Mouse (Mus musculus) c-Kit-positive CD71-negative TER-119-negative erythroid progenitor cells, embryonic 14.5 days (primary cell): Measurements from ENCODE around the gene Scn8a.

ENCODE experiments used
- DNase-seq: peaks from one replicate; pipeline ENCODE4 v3.0.0-alpha.2; 2013; ENCODE audit warnings: low read depth

Gene Scn8a

DNA sequence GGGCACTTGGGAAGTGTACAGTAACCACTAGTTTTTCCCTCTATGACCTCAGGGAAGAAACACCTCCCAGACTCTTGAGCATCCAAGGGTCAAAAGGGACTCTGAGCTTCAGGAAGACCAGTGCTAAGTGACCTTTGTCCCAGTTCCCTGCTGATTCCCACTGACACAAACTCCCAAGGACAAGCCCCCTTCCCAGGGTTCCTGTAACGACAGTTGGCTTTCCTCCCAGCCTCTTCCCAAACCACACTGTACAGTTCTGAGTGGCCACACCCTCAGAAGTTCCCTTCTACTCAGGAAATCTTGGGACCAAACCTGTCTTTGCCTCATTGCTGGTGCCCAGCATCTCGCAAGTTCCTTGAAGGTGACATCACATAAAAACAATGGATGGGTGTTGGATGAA, 203.1 kb downstream of the Scn8a start:
- DNase-seq, result no peak

DNA sequence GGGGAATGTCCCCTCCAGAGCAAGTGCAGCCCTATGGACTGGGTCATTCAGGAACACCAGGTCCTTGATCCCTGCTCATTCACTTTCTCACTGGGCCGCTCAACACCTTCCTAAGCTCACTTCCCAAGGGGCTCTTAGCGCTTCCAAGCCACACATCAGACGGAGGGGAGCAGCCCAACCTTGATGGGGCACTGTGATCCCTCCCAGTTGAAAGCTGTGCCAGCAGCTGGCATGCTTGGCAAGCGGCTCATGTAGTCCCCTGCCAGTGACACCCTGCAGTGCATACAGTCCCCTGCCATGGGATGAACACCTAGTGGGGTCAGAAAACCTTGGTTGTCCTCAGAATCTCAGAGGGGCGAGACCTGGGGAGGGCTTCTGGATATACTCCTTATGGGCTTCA, 204.4 kb downstream of the Scn8a start:
- DNase-seq, result no peak

DNA sequence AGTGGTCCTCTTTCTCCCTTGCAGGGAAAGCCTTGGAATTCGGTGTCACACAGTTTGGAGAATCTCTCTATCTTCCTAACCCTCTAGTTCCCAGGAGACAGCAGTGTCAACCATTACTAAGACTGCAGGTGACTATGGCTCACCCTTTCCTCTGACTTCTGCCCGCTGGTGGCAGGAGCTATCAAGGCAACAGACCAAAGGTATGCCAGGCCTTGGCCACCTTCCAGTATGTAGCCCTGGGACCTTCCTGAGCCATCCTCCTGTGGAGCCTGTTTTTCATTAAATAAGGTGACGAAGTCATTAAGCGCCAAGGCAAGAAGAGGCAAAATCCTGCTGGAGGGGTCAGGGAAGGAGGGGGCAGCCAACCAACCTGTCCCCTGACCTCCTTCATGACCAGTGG, 205.5 kb downstream of the Scn8a start:
- DNase-seq, result no peak

DNA sequence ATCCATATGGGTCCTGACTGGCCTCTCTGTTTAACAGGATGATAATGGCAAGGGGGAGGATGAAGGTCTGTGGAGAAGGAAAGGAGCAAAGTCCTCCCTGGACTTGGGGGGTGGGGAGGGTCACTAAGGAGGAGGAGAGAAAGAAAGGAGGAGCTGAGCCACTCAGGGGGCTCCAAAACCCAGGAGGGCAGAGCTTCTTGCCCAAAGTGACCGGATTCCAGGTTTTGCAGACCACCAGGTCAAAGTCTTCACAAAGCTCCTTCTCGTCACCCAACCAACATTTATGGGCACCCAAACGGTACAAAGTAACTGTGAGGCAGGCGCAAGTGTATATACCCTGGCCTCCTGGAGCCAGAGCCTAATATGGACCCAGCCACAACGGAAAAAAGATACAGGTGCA, 206.0 kb downstream of the Scn8a start:
- DNase-seq, result no peak

DNA sequence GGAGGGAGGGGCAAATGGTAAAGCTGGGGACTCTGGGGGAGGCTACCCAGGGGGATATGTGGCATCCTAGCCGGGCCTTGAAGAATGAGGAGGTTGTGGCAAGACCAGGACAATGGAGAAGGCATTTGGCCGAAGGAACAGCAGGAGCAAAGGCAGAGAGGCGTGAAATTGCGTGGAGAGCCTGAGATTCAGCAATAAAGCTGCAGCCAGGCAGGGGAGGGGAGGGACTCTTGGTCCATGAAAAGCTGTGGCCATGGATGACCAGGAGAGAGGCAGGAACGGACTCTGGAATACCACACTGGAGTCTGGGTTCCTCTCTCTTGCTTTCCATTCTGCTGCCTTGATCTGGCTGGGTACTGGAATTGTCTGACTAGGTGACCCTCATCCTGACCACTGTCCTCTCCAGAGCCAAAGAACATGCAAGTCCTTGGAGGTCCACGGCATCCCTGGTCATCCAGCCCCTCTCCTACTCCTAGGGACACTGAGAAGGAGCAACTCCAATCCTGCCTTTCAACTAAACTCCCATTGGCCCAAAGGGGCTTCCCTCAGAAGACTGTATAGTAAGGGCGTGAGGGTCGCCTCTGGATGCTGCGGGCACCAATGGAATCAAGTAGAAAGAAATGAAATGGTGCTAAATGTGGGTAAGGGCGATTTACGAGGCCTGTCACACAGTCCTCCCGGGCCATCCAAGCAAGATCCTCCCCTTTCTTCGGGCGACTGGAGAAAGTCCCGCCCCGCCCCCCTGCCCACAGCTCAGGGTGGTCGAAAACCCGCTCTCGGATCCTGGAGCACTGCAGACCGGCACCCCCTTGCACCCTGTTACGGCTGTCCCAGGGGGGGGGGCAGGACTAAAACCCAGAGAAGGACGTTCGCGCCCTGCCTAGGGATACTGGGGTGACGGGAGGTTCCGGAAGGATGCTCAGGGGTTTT, 206.7 kb downstream of the Scn8a start:
- DNase-seq, result no peak

DNA sequence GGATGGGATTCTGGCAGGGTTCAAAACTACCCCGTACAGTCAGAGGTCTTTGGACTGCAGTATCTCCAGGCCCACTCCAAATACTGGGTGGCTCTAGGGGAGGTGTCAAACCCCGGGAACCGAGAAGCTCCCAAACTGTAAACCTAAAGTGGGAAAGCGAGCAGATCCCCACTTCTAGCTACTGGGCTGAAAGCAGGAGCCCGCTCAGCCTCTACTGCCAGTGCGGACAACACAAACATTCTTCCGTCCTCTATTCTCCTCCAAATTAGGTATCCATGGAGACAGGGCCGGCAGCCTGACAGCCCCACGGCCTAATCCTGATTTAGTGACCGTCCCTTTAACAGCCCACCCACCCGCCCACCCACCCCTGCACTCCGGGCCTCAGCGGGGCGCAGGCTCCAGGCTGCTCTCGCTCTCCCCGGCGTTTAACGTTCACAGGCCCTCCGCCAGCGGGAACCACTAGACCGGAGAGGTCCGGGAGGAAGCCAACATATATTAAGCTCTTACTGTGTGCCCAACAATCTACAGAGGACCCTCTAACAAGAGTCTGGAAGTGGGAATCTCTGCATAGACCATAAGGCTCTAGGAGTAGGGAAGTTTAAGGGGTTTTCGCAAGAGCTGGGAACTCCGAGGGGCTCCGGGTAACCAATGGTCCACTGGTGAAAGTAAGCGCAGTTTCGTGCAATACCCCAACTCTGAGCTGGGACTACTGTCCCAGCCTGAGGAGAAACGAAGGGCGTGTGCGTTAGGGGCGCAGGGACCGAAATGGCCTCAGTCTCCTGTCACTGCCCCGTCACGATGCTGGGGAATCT, 207.5 kb downstream of the Scn8a start:
- no peak for DNase-seq

DNA sequence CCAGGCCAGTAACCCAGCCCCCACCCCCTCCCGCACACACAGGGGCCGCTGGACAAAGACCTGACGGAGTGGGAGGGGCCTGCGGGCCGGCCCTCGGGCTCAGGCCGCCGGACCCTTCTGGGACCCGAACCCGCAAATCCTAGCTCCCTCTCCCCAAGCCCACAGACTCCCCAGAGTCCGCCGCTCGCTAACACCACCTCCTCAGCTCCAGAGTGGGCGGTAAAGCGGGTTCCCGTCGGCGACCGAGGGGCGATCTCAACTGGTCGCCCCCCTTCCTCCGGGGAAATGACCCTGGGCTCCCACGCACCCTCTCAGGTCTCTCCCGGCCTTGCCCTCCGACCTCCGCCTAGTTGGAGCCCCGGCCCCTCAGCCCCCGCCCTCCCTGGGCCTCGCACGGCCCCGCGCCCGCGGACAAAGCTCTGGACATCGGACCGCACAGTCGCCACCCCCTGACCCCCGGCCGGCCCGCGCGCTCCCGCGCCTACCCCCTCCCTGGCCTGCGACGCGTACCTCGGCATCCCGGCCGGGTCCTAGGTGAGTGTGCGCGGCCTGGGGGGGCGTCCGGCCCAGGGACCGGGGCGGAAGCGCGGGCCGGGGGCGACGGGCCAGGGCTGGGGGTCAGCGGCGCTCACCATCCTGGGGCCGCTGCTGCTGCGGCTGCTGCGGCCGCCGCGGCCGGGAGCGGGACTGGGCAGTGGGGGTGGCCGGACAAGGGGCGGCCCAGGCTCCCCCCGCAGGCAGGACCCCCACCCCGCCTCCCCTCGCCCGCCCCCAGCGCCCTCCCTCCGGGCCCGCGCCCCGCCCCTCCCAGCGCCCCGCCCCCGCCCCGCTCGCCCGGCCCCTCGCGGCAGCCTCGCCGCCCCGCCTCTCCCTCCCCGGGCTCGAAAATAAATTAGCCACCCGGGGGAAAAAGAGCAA, 208.4 kb downstream of the Scn8a start, which contains the start of gene Fignl2:
Gene Fignl2, minus strand, starts transcription at position 755 of the 918 bp plus-strand sequence.
- no peak for DNase-seq

DNA sequence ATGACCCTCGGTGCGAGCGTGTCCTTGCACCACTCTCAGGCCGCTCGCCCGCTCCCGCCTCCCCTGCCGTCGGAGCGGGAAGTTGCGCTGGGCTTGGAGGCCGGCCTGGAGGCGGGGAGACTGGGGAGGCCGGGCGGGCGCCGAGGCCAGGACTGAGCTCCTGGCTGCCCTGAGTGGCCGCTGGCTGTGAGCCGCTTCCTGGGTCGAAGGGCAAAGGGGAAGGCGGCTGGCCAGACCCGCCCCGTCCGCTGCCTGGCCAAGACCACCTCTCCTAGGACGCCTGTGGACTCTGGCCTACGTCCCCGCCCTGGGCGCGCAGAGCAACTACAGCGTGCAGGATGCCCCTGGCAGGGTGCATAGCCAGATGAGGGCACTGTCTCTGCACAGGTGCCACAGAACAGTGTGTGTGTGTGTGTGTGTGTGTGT, 209.1 kb downstream of the Scn8a start:
- DNase-seq, result no peak

DNA sequence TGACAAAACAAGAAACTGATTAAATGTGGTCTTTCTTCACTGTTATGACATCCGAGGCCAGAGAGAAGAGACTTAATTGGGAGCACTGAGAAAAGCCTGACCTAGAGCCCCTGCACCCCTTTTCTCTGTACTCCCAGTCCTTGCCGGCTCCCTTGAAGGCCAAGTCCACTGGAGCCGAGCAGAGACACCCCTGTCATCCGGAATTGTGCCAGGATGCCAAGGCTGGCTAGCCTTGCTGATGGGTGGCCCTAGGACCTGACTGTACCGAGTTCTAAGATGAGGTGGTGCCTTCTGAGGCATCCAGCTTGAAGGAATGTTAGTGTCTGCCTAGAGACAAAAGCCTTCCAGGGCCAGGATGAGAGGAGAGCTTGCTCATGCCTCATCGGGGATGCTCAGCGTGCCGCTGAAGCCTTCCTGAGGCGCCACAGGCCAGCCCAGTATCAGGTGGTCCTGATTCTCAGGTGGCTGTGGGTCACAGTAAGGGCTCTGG, 210.4 kb downstream of the Scn8a start:
- no peak for DNase-seq

DNA sequence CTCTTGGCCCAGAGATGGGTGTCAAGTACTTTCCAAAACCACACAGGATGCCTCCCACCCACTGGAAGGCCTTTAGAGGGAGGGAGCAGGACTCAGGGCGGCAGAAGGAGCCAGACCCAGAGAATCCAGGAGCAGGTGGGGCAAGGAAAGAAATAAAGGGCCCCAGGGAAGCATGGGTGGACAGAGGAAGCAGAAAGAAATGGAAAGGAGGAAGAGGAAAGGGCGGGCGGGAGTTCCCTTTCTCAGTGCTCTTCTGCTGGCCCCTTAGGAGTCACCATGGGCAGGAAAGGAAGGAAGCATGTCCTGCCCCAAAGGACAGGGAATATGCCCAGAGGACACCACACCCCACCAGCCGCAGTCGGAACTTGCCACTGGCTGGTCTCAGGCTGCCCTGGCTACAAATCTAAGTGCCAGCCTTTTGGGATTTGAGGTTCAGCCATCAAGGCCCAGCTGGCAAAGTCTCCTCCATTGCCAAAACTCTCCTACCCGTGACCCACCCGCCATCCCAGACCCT, 211.4 kb downstream of the Scn8a start:
- no peak for DNase-seq

DNA sequence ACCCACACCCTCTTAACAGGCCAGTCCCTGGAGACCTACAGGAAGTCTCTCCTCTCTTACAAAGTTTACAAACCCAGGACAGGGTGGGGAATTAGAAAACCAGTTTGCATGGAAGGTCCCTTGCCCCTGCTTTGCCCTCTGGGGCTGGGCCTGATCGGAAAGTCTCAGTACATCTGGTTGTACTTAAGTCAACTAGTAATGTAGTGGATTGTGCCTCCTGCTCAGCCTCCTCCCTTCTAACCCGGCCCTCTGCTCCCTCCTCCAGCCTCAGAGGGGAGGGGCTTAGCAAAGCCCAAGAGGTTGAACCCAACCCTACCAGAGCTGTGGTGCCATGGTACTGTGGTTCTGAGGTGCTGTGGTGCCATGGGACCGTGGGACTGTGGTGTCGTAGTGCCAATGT, 212.6 kb downstream of the Scn8a start:
- no peak for DNase-seq

DNA sequence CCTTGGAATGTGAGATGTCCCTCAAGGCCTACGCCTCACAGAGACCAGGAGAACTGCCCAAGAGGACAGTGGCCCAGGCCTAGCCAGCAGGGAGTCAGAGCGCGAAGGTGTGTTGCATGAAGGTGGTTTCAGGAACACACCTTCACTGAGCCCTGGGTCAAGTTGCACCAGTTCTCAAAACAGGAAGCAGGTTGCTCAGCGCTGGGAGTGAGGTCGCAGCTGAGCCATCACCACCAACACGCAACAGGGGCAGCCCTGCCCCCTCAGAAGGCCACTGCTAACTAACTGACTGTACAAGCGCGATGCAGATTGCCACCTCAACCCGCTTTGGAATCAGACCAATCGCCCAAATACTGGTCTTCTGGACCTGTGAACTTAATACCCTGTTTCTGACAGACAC, 214.8 kb downstream of the Scn8a start:
- DNase-seq, result no peak

DNA sequence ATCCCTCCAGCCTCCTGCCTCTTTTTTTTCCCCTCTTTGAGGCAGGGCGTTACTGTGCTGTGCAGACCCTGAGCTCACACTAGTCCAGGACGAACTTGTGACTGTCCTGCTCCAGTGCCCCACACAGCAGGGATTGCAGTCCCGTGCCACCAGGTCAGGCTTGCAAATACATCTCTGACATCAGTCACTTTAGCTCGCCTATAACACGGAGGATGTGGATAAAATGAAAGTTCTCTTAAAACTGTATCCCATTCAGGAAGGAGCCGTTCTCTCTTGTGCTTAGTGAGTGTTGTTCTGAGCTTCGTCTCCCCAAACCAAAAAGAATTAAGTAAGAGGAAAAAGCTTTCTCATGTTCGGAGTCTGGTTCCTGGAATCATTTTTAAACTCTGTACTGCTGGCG, 216.8 kb downstream of the Scn8a start:
- DNase-seq, result no peak

DNA sequence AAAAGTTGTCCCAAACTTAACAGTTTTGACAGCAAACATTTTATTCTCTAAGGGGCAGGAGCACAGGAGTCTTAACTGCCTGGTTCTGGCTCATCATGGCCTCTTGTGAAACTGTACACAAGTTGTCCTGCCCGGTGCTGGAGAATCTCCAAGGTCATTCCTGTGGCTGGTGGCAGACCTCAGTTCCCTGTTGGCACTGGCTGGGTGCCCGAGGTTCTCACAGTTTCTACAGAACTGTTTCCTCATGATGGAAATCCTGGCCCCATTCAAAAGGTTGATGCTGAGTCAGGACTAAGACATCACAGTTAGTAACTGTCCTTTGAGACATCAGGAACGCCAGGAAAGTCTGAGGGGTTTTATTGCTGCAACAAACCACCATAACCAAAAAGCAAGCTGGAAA, 217.3 kb downstream of the Scn8a start:
- DNase-seq, result no peak

DNA sequence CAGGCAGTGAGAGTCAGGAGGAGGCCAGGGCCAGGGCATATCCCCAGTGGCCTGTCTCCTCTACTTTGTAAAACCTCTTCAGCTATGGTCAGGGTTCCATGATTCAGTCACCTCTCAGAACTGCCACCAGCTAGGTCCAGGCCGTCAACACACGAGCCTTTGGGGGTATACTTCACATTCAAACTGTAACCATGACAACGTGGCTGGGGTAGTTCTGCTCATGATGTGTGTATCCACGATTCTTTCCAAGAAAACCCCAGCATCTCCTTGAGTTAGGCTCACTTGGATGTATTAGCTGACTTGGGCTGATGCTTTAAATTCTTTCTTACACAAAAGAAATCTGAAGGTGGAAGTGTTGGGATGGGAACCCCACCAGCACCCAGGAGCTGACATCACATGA, 218.6 kb downstream of the Scn8a start:
- no peak for DNase-seq

DNA sequence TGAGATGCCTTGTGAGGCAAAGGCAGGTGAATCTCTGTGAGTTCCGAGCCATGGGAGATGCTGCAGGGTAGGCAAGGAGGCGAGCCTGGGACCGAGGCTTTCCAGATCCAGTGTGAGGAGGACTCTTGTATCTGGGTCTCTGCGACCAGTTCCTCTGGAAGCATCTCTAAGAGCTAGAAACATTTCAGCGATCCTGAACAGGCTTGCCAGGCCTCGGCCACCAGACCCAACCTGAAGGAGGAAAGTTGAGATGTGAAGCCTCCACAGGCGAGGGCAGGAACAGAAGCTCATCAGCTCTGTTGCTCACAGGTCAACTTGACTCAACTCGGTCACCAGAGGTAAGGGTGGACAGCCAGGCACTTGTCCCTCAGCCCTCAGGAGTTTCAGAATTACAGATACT, 221.9 kb downstream of the Scn8a start:
- no peak for DNase-seq

DNA sequence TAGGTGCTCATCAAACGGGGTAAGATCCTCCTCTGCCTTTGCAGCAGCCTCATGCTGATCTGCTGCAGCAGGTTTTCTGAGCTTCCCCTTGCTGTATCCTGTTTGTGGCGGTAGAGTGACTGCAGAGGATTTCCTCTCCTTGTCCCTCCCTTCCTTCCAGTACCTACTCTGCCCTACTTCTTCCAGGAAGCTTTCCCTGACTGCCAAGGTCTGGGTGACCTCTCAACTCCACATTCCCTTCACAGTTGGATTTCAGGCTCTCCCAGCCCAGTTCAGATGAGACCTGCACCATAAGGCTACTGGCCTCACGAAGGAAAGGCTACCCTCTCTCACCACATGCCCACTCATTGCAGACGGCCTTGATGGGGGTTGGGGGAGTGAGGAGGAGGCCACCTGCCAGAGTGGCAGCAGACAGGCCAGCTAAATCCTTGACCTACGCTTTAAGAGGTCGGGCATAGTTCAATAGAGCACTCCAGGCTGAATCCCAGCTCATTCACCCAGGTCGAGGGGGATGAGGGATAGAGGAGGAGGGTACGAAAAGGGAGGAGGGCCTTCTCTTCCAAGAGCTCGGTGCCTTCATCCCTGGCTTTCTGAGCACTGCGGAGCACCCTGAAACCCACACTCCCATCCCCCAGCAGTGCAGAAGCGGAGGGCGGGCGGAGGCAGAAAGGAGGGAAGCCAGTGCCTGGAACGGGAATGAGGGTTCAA, 222.6 kb downstream of the Scn8a start:
- no peak for DNase-seq

DNA sequence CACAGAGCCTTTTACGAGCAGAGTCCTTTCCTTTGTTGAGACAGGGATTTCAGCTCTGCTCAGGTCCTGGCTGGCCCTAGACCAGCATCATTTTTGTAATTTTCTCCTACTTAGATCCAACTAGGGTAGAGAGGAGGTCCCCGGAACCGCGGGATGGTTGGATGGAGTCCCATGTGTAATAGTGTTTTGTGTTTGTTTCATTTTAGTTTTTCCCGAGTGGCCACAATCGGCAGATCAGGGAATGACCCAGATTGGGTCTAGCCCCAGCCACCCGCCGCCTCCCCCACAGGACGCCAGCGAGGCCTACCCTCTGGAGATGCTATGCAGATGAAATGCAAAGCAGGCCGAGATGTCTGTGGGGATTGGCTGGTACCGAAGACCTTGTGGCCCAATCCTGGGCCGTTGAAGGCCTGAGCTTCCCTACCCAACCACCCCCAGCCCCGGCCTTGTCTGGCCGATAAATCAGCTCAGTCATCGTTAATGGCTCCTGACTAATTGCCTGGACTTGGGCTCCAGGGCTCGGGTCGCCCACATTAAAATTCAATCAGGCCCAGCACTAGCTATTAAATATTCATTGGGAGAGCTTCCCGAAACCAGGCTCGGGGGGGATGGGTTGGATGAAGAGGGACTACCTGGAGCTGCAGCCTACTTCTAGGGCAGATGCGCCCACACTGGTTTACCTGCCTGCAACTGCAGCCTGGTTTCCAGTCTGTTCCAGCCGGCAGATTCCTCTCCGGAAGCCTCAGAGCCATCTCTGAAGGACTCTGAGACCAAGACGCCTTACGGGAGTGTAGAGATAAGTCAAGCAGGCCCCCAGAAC, 223.4 kb downstream of the Scn8a start:
- no peak for DNase-seq

DNA sequence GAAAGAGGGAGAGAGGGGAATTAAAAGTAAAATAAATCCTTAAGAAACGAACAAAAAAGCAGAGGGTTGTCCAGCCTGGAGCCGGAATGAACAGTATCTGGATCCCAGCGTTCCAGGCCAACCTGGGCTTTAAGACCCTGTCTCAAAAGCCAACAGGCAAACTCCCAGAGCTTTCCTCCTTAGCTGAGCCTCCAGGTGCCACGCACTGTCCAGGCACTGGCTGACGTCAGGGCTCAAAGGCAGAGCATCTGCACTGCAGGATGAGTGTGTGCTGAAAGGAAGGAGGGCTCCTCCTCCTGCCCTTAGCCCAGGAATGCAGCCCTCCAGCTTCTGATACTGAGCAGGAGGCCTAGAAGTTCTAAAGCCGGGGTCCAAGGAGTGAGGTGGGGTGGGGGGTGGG, 224.3 kb downstream of the Scn8a start:
- no peak for DNase-seq

DNA sequence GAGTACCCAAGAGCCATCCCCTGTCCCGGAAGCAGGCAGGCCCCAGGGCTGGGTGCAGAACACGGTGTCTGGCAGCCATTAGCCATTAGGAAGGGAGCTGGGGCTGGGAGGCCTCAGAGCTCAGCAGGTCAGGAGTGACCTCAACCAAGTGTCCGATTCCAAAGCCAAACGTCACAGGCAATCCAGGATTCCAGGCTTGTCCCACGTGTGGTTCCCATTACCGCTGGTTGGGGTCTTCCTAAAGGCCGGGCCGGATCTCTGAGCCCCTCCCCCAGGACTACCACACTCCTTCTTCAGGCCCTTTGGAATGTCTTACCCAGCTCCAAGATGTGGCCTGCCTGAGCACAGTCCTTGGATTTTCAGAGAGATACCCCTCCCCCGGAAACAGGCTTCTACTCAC, 225.3 kb downstream of the Scn8a start:
- DNase-seq, result no peak
